Mouse (Mus musculus) hindbrain, embryonic 15.5 days (tissue): Measurements from ENCODE around the gene Rnf225. TPM values are rescaled to one million over a fixed set of nuclear protein-coding genes. Genes with fewer than 3 reads are reported as not detected.
"Not testable (repeated sequence)": the region's sequence is repeated elsewhere in the genome, so short reads cannot be mapped to it uniquely, and the experiment has no call there.

Source experiments
- ATAC-seq: fragments of 200-750 bp; cut with Nextera tagmentation; 2 replicates; pipeline ENCODE4 v1.8.0; 2017; ENCODE audit warnings: low read depth, moderate number of reproducible peaks, moderate TSS enrichment; ENCODE audit not compliant: low FRiP score
- H3K27ac ChIP-seq: fragments of 300-500 bp; sonication (generic); replicated peaks from 2 replicates; pipeline ENCODE4 v1.5.1; 2015; ENCODE audit warnings: mild to moderate bottlenecking, inconsistent platforms
- H3K27me3 ChIP-seq: fragments of 300-500 bp; sonication (generic); 2 replicates; pipeline ENCODE4 v1.6.1; 2015; ENCODE audit warnings: control low read depth, inconsistent platforms
- H3K36me3 ChIP-seq: fragments of 300-500 bp; sonication (generic); 2 replicates; pipeline ENCODE4 v1.6.1; 2015; ENCODE audit warnings: control low read depth, inconsistent platforms
- H3K4me1 ChIP-seq: fragments of 300-500 bp; sonication (generic); replicated peaks from 2 replicates; pipeline ENCODE4 v1.6.1; 2015; ENCODE audit warnings: control low read depth, inconsistent platforms
- H3K4me2 ChIP-seq: fragments of 300-500 bp; sonication (generic); 2 replicates; pipeline ENCODE4 v1.6.1; 2015; ENCODE audit warnings: moderate library complexity, mild to moderate bottlenecking, inconsistent platforms
- H3K4me3 ChIP-seq: fragments of 300-500 bp; sonication (generic); 2 replicates; pipeline ENCODE4 v1.5.1; 2015; ENCODE audit warnings: mild to moderate bottlenecking, inconsistent platforms
- H3K9ac ChIP-seq: fragments of 300-500 bp; sonication (generic); 2 replicates; pipeline ENCODE4 v1.6.1; 2015; ENCODE audit warnings: inconsistent platforms
- H3K9me3 ChIP-seq: fragments of 300-500 bp; sonication (generic); 2 replicates; pipeline ENCODE4 v1.6.1; 2016; ENCODE audit warnings: control low read depth, inconsistent platforms
- WGBS: fragments of 180-500 bp; shearing (Covaris S2); methylation state at CpG from one replicate; pipeline ENCODE4 v1.1.7; 2015; 5-methylcytosine and 5-hydroxymethylcytosine counted together
- polyA plus RNA-seq: library from polyadenylated mRNA; unstranded; fragments of >200 nt; fragmentation: Nextera tagmentation; extraction: Ambion mirVana; gene quantifications from 2 replicates; pipeline ENCODE4 v1.2.1, GENCODE M21; 2015

Gene Rnf225
- polyA plus RNA-seq, 1 experiment from 2014 or later = 1.1 TPM

DNA sequence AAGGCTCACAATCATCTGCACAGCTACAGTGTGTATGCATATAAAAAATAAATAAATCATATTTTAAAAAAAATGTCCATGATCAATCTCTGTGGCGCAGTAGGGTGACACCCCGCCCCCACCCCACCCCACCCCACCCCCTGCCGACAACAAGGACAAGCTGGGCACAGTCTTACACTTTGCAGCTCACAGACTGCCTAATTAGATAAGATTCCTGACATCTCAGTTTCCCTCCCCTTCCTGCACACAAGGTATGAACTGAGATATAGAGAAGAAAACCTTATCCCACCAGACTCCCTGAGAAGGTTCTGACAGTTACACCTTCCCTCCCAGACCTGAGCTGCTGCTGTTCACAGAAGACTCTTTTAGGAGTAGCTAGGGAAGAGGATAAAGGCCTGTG, 7.6 kb downstream of the Rnf225 start:
- H3K4me1 ChIP-seq = no peaks in the 10 kb centered on the region
- 77% methylated on average over 3 of the region's 3 CpGs for WGBS
- H3K36me3 ChIP-seq = no peaks in the 10 kb centered on the region
- ATAC-seq = no peak
- H3K4me3 ChIP-seq = no peak overlapping the region
- H3K4me2 ChIP-seq = no peak overlapping the region
- H3K27ac ChIP-seq = no peak overlapping the region
- H3K9ac ChIP-seq = no peak overlapping the region
- no peaks in the 10 kb centered on the region for H3K9me3 ChIP-seq
- no peaks in the 10 kb centered on the region for H3K27me3 ChIP-seq

GRCm38 (mm10) chr7:12937254-12937803, 10.1 kb downstream of the Rnf225 start:
- not testable (repeated sequence) for ATAC-seq, H3K27me3 ChIP-seq
- WGBS = 89% methylated on average over 4 of the region's 4 CpGs

DNA sequence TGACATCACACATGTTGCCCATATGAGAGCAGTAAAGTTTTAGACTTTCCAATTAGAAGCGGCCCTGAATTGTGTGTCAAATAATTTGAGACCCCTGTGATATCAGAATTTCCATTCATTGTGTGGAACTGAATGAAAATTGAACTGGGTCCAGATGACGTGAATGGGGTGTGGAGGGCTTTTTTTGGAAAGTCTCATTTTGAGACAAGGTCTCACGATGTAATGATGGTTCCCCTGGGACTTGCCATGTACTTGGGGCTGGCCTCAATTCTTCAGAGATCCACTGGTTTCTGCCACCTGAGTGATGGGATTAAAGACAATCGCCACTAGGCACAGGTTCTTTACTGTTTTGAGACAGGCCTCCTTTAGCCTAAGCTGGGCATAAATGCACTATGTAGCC, 13.4 kb downstream of the Rnf225 start:
- no peaks in the 10 kb centered on the region for H3K4me1 ChIP-seq
- no peak overlapping the region for H3K27ac ChIP-seq
- H3K4me2 ChIP-seq = no peak overlapping the region
- H3K36me3 ChIP-seq = no peaks in the 10 kb centered on the region
- 85% methylated on average over 4 of the region's 4 CpGs for WGBS
- no peak overlapping the region for H3K9ac ChIP-seq
- H3K4me3 ChIP-seq = no peak overlapping the region
- H3K27me3 ChIP-seq = no peaks in the 10 kb centered on the region
- ATAC-seq = no peak
- no peaks in the 10 kb centered on the region for H3K9me3 ChIP-seq

More at GRCm38 (mm10) chr7:12937254-12937803, 10.1 kb downstream of the Rnf225 start:
- not testable (repeated sequence) for H3K4me1 ChIP-seq, H3K4me3 ChIP-seq, H3K4me2 ChIP-seq, H3K27ac ChIP-seq, H3K9ac ChIP-seq, H3K36me3 ChIP-seq, H3K9me3 ChIP-seq

- Histone ChIP-seq H3K27me3 (no peaks in the 10 kb centered on the region), H3K9me3 (no peaks in the 10 kb centered on the region), H3K36me3 (no peaks in the 10 kb centered on the region), H3K9ac (no peak overlapping the region), H3K4me3 (no peak overlapping the region), H3K27ac (no peak overlapping the region), H3K4me2 (no peak overlapping the region), H3K4me1 (no peaks in the 10 kb centered on the region)
- no peak for ATAC-seq
Observed at GRCm38 (mm10) chr7:12943488-12943887, 16.3 kb downstream of the Rnf225 start.

DNA sequence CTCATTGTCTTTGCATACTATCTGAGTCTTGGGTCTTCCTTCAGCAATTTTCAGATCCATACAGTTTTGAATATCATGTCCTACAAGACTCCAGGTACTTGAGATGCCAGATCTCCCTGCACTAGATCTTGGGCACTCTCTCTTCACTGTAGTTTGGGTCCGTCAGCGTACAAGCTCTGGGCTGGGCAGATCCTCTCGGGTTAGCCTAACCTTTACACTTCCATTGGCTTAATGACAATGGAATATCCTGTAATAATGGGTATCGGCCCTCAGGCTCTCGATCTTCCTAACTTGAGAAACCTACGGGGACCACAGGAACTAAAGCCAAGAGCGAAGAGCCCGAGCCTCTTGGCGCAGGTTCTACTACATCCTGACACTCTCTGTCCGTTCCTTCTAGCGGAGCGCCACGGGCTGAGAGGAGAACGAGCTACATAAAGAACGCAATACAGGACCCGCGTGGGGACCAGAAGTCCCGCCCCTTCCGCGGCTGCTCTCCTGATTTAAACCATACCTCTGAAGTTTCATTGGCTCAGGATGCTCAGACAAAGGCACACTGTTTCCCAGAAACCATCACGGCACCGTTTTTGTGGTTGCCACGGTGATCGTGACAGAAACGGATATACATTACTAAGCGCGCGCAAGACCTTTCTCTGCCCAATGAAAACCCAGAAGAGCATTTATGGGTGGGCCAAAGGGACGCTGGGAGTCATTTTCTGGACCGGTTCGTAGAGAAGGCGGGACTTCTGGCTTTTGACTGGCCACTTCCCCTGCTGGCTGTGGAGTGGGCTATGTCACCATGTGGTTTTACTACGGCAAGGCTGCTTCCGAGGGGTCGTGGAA, 22.0 kb downstream of the Rnf225 start:
- H3K36me3 ChIP-seq = no peaks in the 10 kb centered on the region
- no peaks in the 10 kb centered on the region for H3K9me3 ChIP-seq
- H3K27me3 ChIP-seq = no peaks in the 10 kb centered on the region
- peak overlapping the region; percentile 85 for H3K27ac ChIP-seq
- H3K4me2 ChIP-seq = peak overlapping the region; percentile 79
- ATAC-seq = peak; percentile 98
- WGBS = 8% methylated on average over 35 of the region's 35 CpGs
- peaks cover 8% of the 10 kb centered on the region for H3K4me1 ChIP-seq
- peak overlapping the region; percentile 47 for H3K4me3 ChIP-seq
- peak overlapping the region; percentile 48 for H3K9ac ChIP-seq

GRCm38 (mm10) chr7:12949872-12950229, 22.6 kb downstream of the Rnf225 start:
- ATAC-seq = no peak; the same call in 1 of the 2 replicates
- H3K27me3 ChIP-seq = no peaks in the 10 kb centered on the region
- peak overlapping the region; percentile 79 for H3K4me2 ChIP-seq
- H3K4me3 ChIP-seq = peak overlapping the region; percentile 47
- H3K9ac ChIP-seq = peak overlapping the region; percentile 48
- no peaks in the 10 kb centered on the region for H3K36me3 ChIP-seq
- WGBS = 9% methylated on average over 16 of the region's 16 CpGs
- no peaks in the 10 kb centered on the region for H3K9me3 ChIP-seq
- H3K27ac ChIP-seq = peak overlapping the region; percentile 85
- peaks cover 8% of the 10 kb centered on the region for H3K4me1 ChIP-seq

GRCm38 (mm10) chr7:12954896-12955295, 27.7 kb downstream of the Rnf225 start:
- Histone ChIP-seq H3K9me3 (no peaks in the 10 kb centered on the region), H3K4me3 (no peak overlapping the region), H3K36me3 (no peaks in the 10 kb centered on the region), H3K4me1 (peaks cover 4% of the 10 kb centered on the region), H3K27ac (no peak overlapping the region), H3K27me3 (no peaks in the 10 kb centered on the region), H3K4me2 (no peak overlapping the region), H3K9ac (no peak overlapping the region)
- 54% methylated on average over 3 of the region's 3 CpGs for WGBS
- no peak for ATAC-seq

DNA sequence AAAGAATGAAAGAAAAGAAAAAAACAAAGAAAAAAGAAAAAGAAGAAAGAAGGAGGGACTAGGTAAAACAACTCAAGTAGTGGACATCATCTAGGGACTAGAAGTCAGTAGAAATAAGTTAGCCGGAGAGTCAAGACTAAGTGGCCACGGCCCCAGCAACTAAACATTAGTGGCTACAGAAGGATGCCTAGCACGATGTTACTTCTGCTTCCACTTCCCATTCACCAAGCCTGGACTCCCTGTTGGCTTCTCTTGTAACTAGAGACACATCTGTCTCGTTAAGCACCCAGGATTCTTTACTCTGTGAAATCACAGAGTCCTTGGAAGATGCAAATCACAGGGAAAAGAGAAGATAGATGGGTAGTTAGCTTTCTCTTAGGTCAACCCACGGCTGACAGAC, 30.3 kb downstream of the Rnf225 start:
- no peak overlapping the region for H3K27ac ChIP-seq
- H3K36me3 ChIP-seq = no peaks in the 10 kb centered on the region
- H3K4me3 ChIP-seq = no peak overlapping the region
- H3K9me3 ChIP-seq = no peaks in the 10 kb centered on the region
- ATAC-seq = no peak
- no peak overlapping the region for H3K9ac ChIP-seq
- peaks cover 3% of the 10 kb centered on the region; the same call in 1 of the 2 replicates for H3K4me1 ChIP-seq
- WGBS = 73% methylated on average over 5 of the region's 5 CpGs
- no peak overlapping the region for H3K4me2 ChIP-seq
- no peaks in the 10 kb centered on the region for H3K27me3 ChIP-seq

GRCm38 (mm10) chr7:12958948-12959347, 31.7 kb downstream of the Rnf225 start:
- no peak overlapping the region for H3K4me3 ChIP-seq
- H3K4me2 ChIP-seq = no peak overlapping the region
- no peak for ATAC-seq
- no peaks in the 10 kb centered on the region for H3K36me3 ChIP-seq
- 83% methylated on average over 4 of the region's 4 CpGs for WGBS
- H3K9me3 ChIP-seq = no peaks in the 10 kb centered on the region
- H3K27me3 ChIP-seq = no peaks in the 10 kb centered on the region
- H3K4me1 ChIP-seq = peaks cover 3% of the 10 kb centered on the region; the same call in 1 of the 2 replicates
- no peak overlapping the region for H3K9ac ChIP-seq
- H3K27ac ChIP-seq = no peak overlapping the region

DNA sequence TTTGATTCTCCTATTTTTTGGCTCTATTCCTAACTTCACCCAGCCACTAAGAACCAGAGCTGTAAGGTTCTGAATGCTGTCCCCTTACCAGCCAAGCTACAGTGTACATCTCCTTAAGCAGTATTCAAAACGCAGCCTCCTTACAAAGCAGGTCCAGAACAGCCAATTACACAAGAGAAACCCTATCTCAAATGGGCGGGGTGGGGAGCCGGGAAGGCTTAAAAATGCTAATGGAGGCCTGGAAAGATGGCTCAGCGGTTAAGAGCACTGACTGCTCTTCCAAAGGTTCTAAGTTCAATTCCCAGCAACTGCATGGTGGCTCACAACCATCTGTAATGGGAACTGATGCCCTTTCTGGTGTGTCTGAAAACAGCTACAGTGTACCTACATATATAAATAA, 32.5 kb downstream of the Rnf225 start:
- Histone ChIP-seq H3K36me3 (no peaks in the 10 kb centered on the region), H3K27ac (no peak overlapping the region), H3K4me2 (no peak overlapping the region), H3K9me3 (no peaks in the 10 kb centered on the region), H3K4me3 (no peak overlapping the region), H3K4me1 (peaks cover 6% of the 10 kb centered on the region), H3K27me3 (no peaks in the 10 kb centered on the region), H3K9ac (no peak overlapping the region)
- no peak for ATAC-seq
- 14% methylated on average over 4 of the region's 4 CpGs for WGBS

- Histone ChIP-seq H3K4me1 (peaks cover 15% of the 10 kb centered on the region), H3K4me3 (peak overlapping the region; percentile 47), H3K9ac (peak overlapping the region; percentile 51), H3K36me3 (no peaks in the 10 kb centered on the region), H3K27me3 (no peaks in the 10 kb centered on the region), H3K4me2 (peak overlapping the region; percentile 67), H3K9me3 (no peaks in the 10 kb centered on the region), H3K27ac (peak overlapping the region; percentile 86)
- 2% methylated on average over 29 of the region's 29 CpGs for WGBS
- ATAC-seq = peak; percentile 76
Observed at GRCm38 (mm10) chr7:12961511-12962141, 34.4 kb downstream of the Rnf225 start.

GRCm38 (mm10) chr7:12965678-12966091, 38.5 kb downstream of the Rnf225 start, which contains the start of gene Zfp324:
Gene Zfp324 (plus strand): TSS chr7:12965838.
- H3K4me1 ChIP-seq = peaks cover 29% of the 10 kb centered on the region
- peak within 1 kb of the TSS; percentile 79 for H3K4me3 ChIP-seq
- H3K4me2 ChIP-seq = peak within 1 kb of the TSS; percentile 88
- peak within 1 kb of the TSS; percentile 88 for H3K9ac ChIP-seq
- peak within 1 kb of the TSS; percentile 94 for H3K27ac ChIP-seq
- H3K36me3 ChIP-seq = peaks cover 20% of the 10 kb centered on the region
- peak; percentile 93 for ATAC-seq
- 0% methylated on average over 23 of the region's 23 CpGs for WGBS
- H3K9me3 ChIP-seq = no peaks in the 10 kb centered on the region
- H3K27me3 ChIP-seq = no peaks in the 10 kb centered on the region
